Mouse (Mus musculus): Measurements from ENCODE around the gene Il11ra1.

- TF ChIP-seq EP300 (IDR thresholded peaks at IDR 0.05; ENCODE audit: insufficient read depth, low read depth, low read length) (no peak), CTCF (IDR thresholded peaks at IDR 0.05) (no peak)
Measured at GRCm38 (mm10) chr4:41759656-41760287, 60.0 kb downstream of the Il11ra1 start.

All from heart, adult 2 months (tissue).